Mouse (Mus musculus) layer of hippocampus, adult 18-20 months (tissue): ENCODE data around the gene Twnk. TPM values are rescaled to one million over a fixed set of nuclear protein-coding genes. Genes with fewer than 3 reads are reported as not detected.

Experiments
- DNase-seq, 2 experiments: peaks; one replicate each; pipeline ENCODE4 v3.0.0; 2022; ENCODE audit warnings: low spot score in 2 of 2
- long read RNA-seq: library from polyadenylated mRNA; stranded (forward); transcript quantifications from one replicate; pipeline ENCODE4 v2.0.0, GENCODE M21; 2021
- total RNA-seq, 2 experiments: library from RNA; stranded (reverse); gene quantifications; 2 replicates each; pipeline ENCODE4 v1.2.3; 2021

The Twnk gene
- 10 to 100 TPM; 15.6 to 16.5 TPM for total RNA-seq
- long read RNA-seq, transcript Twnk-201 (5 exons, 3,488 nt): major isoform, 14 of 38 reads
- long read RNA-seq, partial matches to known transcripts: 0 of 38 reads
- long read RNA-seq, other reads (novel, unspliced or antisense): 23 of 38 reads

DNA sequence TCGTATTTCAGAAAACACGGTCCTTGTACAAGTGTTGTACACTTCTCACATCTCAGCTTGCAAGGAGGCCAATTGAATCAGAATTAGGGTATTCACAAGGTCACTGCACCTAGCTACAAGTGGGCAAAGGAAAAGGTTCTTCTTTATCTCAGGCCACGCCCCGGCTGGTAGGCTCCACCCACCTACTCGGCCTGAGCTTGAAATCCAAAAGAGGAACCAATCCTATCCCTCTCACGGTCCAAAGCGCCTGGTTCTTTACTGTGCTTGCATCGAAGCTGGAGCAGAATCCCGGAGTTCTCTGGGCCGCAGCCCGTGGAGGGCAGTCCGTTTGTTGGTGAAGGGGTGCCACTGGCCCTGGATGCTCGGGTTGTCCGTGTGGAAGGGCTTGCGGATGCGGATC is at the start of gene Twnk:
Gene Twnk, plus strand, starts transcription at position 220 of the 400 bp plus-strand sequence.
- no peak for DNase-seq

DNA sequence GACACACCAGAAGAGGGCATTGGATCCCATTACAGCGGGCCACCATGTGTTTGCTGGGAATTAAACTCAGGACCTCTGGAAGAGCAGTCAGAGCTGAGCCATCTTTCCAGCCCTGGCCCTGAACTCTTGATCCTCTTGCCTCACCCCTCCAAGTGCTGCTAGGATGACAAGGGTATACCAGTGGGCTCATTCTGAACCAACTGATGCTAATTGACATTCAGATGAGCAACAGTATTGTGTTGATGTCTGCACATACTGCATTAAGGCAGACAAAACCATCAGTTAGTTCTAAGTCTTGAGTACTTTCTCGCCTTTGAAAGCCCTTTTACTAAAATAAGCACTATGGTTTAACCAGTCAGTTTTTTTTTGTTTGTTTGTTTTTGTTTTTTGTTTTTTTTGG is 45.8 kb upstream of the Twnk start:
- no peak for DNase-seq

DNA sequence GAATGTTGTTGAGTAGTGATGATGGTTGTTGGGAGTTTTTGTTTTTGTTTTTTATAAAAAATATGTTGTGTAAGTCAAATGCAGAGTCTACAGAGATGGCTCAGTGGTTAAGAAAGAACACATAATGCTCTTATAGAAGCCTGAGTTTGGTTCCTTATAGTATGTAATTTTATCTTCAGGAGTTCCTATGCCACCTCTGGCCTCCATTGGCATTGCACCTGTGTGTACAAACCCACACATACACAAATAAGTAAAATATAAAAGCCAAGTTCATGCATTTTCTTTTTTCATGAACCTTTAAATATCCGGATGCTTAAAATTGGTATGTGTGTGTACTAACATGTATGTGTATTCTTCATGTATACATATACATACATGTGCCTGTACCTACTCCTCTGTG is 39.5 kb upstream of the Twnk start:
- no peak for DNase-seq

DNA sequence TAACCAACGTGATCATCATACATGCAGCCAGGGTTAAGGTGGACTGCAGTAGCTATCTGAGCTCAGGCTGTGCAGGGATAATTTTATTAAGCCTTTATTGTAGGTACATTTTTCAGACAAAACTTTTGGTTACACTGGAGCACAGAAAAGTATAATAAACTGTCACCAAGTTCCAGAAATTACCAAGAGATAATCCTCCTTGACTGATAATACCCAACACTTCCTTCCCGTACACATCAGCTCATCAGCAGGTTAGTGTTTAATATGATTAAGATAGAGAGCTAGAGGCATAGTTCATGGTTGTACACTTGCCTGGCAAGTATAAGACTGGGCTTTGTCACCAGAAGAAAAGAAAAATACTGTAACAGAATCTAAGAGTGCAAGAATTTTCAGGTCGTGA is 37.1 kb upstream of the Twnk start:
- no peak for DNase-seq

DNA sequence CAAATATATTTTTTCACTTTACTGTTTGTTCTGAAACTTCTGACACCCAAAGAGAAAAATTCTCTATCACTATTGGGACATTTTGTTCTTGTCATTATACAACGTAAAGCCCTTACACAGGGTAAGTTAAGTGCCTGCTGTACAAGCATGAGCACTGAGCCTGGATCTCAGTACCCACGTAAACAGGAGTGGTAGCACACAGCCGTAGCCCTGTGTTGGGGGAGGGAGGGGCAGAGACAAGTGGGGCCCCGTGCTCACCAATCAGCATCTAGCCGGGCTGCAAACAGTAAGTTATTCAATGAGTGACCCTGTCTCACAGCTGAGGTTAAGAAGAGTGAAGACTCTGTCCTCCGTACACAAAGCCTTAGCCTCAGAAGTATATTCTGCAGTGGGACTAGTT is 28.8 kb upstream of the Twnk start:
- DNase-seq: no peak

DNA sequence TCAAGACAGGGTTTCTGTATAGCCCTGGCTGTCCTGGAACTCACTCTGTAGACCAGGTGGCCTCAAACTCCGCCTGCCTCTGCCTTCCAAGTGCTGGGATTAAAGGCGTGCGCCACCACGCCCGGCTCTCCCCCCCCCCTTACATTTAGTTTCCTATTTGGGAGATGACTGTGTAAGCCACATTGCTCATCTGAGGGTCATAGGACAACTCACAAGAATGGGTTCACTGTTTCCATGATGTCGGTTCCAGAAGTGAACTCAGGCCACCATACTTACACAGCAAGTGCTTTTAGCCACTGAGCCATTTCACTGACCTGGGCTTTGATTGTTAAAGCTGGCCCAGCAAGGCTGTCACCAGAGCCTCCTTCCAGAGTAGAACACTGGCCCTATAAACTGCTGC is 28.3 kb upstream of the Twnk start:
- DNase-seq: no peak

DNA sequence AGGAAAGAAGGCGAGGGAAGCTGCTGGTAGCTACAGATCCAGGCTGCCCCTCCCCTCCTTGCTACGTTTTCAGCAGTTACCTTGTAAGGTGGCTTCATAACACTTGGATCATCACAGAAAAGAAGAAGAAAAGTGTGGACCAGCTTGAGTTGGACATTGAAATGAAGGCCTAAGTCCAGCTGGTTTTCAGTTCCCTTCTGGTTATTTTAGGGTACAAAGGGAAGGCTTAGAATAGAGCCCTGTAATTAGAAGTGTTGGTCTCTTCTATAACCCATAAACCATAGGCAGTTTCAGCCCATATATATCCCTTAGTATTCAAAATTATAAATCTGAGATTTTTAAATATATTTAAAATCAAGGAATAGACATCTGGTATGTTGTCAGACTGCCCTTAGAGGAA is 24.7 kb upstream of the Twnk start:
- DNase-seq: no peak

DNA sequence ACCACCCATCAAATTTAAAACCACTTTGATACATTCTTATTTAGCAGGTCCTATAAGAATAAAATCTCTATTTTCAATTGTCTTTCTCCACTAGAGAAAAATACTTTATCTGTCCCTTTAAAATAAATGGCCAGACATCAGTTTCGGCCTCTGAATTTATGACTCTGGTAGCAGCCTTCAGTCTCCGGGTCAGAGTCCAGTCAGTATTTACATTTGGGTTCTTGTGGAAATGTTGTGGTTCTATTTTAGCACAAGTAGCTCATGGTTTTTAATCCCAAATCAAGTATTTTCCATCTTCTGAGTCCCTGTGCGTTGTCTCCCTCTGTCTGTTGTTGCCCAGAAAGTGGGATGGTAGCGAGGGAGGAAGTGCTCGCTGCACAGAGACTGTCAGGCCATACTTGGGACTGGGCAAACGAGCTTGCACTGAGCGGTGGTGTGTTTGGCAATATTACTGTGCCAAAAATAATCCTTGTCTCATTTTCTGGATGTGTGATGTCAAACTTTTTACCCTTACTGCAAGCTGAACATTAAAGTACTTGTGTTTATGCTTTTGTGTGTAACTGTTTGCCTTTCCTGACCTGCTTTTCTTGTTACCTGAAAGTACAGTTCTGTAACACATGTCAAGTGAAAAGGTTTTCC is 22.9 kb upstream of the Twnk start:
- no peak for DNase-seq

DNA sequence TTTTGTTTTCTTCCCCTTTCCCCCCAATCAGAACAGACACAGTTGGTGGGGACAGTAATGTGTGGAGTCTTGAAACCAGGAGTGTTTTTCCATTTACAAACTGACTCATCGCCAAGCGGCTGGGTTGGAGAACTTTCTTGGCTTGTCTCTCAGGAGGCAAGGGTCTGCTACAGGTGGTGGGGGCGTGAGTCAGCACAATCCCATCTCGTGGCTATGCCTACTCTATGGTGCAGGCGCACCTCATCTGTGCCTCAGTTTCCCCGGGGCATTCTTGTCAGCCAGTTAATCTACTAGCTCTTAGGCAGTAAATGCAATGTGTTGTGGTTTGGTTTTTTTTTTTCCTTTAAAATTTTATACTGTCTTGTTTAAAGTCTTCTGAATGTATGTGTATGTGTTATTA is 22.1 kb upstream of the Twnk start:
- no peak for DNase-seq

DNA sequence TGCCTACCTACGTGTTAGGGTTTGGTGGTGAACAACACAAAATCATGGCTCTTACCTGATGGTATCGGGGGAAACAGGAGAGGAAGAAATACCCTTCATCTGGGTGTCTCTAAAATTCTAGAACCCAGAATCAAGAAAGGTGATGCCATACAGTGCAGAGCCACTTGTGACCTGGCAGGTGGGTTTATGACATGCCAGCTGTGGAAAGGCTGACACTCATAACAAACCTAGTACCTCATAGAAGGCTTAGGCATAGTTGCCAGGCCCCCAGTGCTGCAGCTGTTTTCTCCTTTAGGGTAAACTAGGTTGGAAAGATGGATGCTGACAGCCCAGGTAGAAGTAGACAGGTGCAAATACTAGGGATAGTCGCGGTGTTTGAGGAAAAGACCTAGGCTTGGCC is 21.0 kb upstream of the Twnk start:
- DNase-seq: no peak

DNA sequence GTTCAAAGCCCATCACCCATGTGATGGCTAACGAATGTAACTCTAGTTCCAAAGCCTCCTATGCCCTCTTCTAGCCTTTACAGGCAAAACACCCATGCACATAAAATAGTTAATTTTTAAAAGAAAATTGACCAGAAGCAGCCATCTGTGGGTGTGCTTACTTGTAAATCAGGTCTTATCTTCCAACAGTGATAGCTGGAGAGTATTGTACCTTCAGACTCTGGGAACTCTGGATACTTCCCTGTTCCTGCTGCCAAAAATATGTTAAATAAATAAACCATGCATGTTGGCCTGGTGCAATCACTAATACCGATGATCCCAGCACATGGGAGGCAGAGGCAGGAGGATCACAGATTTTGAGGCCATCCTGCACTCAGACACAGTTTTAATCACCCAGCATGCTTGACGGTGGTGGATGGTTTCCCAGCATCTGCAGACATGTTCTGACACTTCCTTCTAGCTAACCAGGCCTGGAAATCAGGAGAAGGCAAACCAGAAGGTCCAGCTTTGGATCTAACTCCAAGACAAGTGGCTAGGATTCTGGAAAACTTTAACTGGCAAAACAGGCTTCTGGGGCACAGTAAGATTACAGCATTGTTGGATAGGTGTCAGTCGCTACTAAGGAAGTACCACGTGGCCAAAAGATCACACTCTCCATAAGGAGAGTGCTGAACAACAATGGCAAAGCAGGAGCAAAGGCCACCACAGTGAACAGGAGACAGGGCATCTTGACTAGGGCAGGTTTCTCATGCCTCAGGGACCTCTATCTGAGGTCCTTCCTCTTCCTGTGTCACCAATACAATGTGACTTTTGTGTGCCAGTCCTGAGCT is 20.1 kb upstream of the Twnk start:
- no peak for DNase-seq

DNA sequence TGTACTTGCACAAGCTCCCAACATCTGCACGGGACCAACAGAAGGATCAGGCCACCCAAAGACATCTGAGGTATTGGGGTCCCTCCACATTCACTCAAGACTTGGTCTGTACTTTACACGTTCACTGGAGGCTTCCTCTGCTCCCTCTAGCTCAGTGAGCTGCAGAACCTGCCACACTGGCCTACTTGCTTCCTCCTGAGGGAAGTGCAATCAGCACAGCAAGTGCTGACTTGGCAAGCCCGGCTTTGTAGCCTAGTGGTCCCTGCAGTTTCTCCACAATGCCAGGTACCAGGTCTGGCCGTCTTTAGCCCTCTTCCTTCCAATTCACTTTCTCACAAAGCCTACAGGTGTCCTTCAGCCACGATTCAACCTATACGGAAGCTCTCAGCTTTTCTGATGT is 18.5 kb upstream of the Twnk start:
- no peak for DNase-seq

DNA sequence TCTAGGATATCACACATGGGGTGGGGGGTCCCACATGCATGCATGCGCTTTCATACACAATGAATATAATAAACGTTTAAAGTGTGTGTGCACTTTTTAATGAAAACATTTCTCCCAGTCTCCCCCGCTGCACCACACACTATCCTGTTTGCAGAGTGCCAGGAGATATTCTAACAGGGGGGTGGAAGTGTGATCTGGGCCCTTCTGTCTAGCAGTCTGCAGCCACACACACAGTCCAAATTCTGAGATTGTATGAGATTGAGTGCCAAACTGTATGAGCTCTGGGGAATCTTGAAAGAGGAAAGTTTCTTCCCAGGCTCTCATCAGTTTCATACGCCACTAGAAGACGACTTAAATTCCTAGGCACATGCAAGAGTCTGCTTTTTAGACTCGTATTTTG is 17.6 kb upstream of the Twnk start:
- peak; percentile 59 to 82 for DNase-seq

DNA sequence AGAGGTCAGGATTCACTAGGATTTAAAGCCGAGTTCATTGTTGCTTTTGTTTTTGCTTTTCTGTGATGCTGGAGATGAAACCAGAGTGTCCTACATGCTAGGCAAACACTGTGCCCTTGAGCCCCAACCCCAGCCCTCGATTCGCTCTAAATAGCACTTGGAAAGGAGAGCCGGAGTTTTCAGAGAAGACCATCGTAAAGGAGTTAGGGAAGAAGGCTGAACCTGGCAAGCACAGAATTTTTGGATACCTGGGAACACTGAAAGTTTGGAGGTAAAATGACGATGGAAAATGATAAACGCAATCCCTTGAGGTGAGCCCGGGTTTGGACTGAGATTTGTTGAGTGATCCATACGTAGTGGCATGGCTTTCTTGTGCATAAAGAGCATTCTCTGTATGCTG is 17.1 kb upstream of the Twnk start:
- DNase-seq: no peak

DNA sequence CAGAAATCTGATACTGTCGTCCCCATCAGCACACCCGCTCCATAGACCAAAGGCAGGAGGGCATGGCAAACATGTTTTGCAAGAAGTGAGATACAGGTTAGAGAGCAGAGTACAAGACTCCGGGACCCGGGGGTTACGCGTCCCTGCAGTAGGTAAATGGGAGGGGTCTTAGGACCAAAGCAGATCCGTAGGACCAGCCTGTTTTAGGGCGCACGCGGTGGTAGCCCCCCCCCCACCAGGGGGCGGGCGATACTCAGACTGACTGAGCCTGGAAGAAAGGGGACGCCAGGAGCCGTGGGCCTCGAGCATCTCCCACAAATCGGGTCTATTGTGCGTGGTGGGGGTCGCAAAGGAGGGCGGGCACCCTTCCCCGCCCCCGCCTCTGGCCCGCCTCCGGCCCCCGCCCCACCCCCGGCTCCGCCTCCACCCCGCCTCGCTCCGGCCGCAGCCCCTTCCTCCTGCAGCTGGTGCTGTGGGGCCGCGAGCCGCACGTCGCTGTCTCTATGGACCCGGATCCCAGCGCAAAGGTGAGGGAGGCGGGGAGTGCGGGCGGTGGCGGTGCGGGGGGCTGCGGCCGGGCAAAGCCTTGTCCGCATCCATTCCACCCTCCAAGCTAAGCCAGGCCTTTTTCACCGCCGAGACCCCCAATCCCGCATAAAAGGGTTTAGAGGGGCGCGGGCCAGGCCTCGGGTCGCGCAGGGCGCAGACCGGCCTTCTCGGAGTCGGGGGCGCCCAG is 16.5 kb upstream of the Twnk start, which contains the start of gene Sema4g:
Gene Sema4g, plus strand, starts transcription at position 271 of the 736 bp plus-strand sequence.
- DNase-seq: no peak

DNA sequence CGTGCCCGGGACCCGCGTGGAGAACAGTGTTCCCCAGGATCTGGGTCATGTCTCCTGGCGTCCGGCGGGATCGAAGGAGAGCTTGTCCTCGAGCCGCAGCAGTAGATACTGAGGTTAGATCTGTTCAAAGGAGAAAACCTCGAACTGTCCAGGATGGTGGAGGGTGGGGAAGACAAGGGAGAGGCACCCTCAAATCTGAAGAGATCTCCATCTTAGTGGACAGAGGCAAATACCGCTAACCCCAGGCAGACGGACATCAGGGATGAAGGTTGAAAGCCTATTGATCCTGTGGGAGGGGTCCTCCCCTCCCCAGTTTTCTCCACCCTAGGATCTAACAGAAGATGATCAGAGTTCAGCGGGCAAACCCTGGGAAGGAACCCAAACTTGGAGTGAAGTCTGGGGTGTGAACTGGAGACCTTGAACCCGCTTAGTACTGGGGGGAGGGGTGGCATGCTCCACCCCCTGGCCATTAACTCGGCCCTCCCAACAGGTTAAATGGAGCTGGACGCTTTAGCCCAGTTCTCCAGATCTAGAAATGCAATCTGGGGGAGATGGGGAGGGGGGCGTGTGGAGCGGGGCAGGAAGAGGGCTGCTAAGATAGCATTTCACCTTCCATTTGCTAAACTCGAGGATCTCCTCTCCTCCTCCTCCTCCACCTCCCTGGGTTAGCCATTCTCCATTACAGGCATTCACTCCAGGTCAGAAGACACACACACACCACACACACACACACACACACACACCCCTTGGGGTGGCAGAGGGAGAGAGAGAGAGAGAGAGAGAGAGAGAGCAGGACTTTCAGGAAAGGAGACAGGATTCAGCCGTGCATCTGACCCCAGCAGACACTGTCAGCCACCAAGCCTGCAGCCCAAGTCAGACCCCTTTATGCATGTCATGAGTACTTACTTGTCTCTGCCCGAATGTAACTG is 15.6 kb upstream of the Twnk start:
- DNase-seq: no peak

DNA sequence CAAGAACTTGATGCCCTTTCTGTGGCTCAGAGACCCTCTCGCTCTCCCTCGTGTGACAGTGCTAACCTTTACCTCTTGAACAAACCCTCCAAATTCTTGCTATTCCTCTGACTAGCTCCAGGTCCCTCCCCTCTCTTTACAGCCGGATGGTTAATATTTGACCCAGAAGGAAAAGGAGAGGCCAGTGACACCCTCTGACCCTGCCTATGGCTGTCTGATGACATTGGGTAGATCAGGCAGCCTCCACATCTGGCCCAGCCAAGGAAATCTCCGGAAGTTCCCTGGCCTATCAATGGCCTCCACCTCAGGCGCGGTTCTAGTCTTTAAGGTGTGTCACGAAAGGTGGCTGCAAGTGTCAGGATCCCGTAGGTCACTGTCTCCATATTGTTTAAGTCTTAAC is 14.4 kb upstream of the Twnk start:
- DNase-seq: no peak

DNA sequence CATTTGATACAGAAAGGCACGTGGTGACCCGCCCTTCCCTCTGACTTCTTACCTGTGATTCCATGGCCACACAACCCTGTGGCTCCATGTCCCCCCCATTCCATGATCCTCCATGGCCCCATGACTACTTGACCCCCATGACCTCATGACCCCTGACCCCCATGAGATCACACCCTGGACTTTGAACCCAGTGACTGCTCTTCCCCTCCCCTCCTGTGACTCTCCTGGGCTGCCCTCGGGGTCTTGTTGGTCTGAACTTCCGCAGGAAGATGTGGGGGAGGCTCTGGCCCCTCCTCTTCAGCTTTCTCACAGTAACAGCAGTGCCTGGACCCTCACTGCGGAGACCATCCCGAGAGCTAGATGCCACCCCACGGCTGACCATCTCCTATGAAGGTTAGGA is 13.2 kb upstream of the Twnk start:
- DNase-seq: no peak

DNA sequence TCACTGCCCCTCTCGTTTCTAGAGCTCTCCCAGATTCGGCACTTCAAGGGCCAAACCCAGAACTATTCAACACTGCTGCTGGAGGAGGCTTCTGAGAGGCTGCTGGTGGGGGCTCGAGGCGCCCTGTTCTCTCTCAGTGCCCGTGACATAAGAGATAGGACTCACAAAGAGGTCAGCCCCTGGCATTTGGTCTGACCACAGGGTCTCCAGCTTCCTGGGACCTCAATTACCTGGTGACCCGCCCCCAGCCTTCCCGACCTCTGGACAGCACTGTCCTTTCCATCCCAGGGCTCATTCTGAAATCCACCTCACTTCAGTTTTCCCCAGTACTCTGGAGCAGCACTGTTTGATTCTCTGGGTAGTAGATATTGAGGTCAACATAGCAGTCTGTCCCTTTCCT is 12.8 kb upstream of the Twnk start:
- no peak for DNase-seq

DNA sequence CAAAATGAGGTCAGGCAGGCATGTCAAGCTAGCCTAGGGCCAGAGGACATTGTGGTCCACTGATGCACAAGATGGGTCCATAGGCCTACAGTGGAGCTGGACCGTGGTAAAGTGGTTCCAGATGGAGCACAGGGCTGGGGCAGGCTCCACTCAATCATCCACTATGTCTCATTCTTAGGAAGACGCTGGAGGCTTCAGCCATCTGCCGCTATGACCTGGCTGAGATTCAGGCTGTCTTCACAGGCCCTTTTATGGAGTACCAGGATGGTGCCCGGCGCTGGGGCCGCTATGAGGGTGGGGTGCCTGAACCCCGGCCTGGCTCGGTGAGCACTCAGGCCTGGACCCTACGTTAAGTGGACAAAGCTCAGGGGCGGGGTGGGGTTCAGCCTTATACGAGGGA is 7.7 kb upstream of the Twnk start:
- DNase-seq: no peak

DNA sequence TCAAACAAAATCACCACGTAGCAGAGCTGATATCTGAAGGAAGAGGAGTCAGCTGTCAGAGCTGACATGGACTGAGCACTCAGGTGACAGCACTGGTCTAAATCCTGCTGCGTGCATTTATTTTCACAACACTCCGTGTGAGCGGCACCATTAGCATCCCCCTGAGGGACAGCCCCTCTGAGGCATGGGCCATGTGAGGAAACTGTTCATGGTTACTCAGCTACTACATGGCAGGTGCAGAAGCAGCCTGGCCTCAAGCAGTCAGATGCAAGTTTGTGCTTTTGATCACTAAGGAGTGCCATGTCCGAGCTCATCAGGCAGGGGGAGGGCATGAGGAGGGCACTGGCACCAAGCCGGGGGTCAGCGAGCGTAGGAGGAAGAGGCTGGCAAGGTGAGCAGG is 5.8 kb upstream of the Twnk start:
- no peak for DNase-seq
